Mouse (Mus musculus) left cerebral cortex, adult 8-10 months (tissue): ENCODE data around the gene Rftn2. TPM values are rescaled to one million over a fixed set of nuclear protein-coding genes. Genes with fewer than 3 reads are reported as not detected.

Source experiments
- DNase-seq, 2 experiments: peaks; one replicate each; pipeline ENCODE4 v3.0.0; 2022; ENCODE audit warnings: low spot score in 2 of 2
- total RNA-seq, 4 experiments: library from RNA; stranded (reverse); gene quantifications; 2 replicates each; pipeline ENCODE4 v1.2.4; 2022

Rftn2 gene
- total RNA-seq: 10 to 100 TPM; 25.6 to 27.1 (median 26.6) TPM

GRCm38 (mm10) chr1:55226011-55226857, at the start of gene Rftn2:
Gene Rftn2 (minus strand): TSS chr1:55226782.
- peak in 1 of 2 experiments; percentile 5 for DNase-seq

- DNase-seq: no peak
Observed at GRCm38 (mm10) chr1:55265447-55265846, 38.9 kb upstream of the Rftn2 start.

GRCm38 (mm10) chr1:55264385-55264784, 37.8 kb upstream of the Rftn2 start:
- DNase-seq: no peak

GRCm38 (mm10) chr1:55246374-55246773, 19.8 kb upstream of the Rftn2 start:
- no peak for DNase-seq

- no peak for DNase-seq
Observed at GRCm38 (mm10) chr1:55239237-55239636, 12.7 kb upstream of the Rftn2 start.

GRCm38 (mm10) chr1:55238496-55238895, 11.9 kb upstream of the Rftn2 start:
- DNase-seq: no peak

- no peak for DNase-seq
Observed at GRCm38 (mm10) chr1:55237643-55238161, 11.1 kb upstream of the Rftn2 start.

GRCm38 (mm10) chr1:55236890-55237642, 10.5 kb upstream of the Rftn2 start, which contains the start of gene Mars2:
Gene Mars2 (plus strand): TSS chr1:55237177.
- DNase-seq: peak; percentile 90 to 93

GRCm38 (mm10) chr1:55236487-55236886, 9.9 kb upstream of the Rftn2 start:
- DNase-seq: no peak

- no peak for DNase-seq
Observed at GRCm38 (mm10) chr1:55234910-55235520, 8.4 kb upstream of the Rftn2 start.

GRCm38 (mm10) chr1:55228256-55228884, 1.8 kb upstream of the Rftn2 start:
- DNase-seq: no peak

- DNase-seq: no peak
Observed at GRCm38 (mm10) chr1:55227376-55227775, 794 bp upstream of the Rftn2 start.

GRCm38 (mm10) chr1:55225398-55225797, 1.2 kb downstream of the Rftn2 start:
- peak in 1 of 2 experiments; percentile 21 for DNase-seq

GRCm38 (mm10) chr1:55224111-55224510, 2.5 kb downstream of the Rftn2 start:
- peak in 1 of 2 experiments; percentile 10 for DNase-seq

GRCm38 (mm10) chr1:55223026-55223425, 3.6 kb downstream of the Rftn2 start:
- peak in 1 of 2 experiments; percentile 2 for DNase-seq

GRCm38 (mm10) chr1:55221352-55221751, 5.2 kb downstream of the Rftn2 start:
- no peak for DNase-seq

- DNase-seq: no peak
Observed at GRCm38 (mm10) chr1:55217191-55217590, 9.4 kb downstream of the Rftn2 start.

- DNase-seq: no peak
Observed at GRCm38 (mm10) chr1:55215185-55215813, 11.3 kb downstream of the Rftn2 start.

- no peak for DNase-seq
Observed at GRCm38 (mm10) chr1:55213936-55214335, 12.6 kb downstream of the Rftn2 start.

GRCm38 (mm10) chr1:55213475-55213874, 13.1 kb downstream of the Rftn2 start:
- no peak for DNase-seq

- no peak for DNase-seq
Observed at GRCm38 (mm10) chr1:55212771-55213170, 13.8 kb downstream of the Rftn2 start.
